Comparison of ENCODE assay signal across 16 mouse cellular contexts in the genomic region with DNA sequence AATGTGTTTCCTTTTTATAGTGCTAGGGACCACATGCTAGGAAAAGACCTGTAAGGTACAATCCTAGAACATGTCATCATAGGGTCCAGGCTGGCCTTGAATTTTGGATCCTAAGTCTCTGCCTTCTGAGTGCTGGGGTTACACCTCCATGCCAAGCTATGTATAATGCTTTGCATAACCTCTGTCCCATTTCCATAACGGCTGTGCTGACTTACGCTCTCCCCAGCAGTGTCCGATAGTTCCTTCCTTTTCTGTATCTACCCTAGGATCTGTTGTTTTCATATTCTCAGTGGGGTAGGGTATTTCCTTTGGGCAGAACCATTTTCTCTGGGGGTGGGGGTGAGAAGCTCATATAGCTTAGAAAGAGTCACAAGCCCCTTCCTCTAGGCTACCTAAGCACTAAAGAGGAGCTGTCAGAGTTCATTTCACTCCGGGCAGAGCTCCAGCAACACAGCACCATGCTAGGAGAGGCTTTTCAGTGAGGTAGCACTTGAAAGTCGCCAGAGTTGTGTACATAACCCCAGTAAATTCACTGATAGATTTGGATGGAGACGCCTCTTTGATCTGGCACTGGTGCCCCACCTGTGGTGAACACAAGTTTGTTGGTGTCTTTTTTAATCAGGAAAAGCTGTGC. TPM values are rescaled to one million over a fixed set of nuclear protein-coding genes. Genes with fewer than 3 reads are reported as not detected.
DNase-seq lines count a peak whose midpoint lies in the region; ATAC-seq and TF ChIP-seq lines count a peak whose summit lies in the region.
"Had no signal": no experiment of that assay in that cellular context is flagged by ENCODE, and none has a peak within 500 bp of the region (broad histone marks: within the 10 kb centered on the region; RNA-seq: fewer than 3 reads in every experiment).

No protein-coding gene starts in this region.

- no peak for ATAC-seq in heart, embryonic 16.5 days (replicated peaks; ENCODE audit: extremely low read depth, insufficient read depth, low FRiP score)
- no peak for ATAC-seq in heart, embryonic 12.5 days (ENCODE audit: insufficient number of reproducible peaks, low FRiP score)
- no peak for ATAC-seq in lung, embryonic 14.5 days (ENCODE audit: insufficient read depth)
- peak; percentile 29; the same call in 1 of the 2 replicates for ATAC-seq in limb, embryonic 13.5 days (ENCODE audit: low FRiP score, low read depth)
- ATAC-seq in stomach, embryonic 16.5 days (ENCODE audit: insufficient read depth, low FRiP score): no peak
- no peak for ATAC-seq in frontal cortex, adult (ENCODE audit: low TSS enrichment)

- 0 out of 2 replicates have a peak overlapping the region, but pooled peaks have one; percentile 4 for H3K27ac ChIP-seq in heart, embryonic 16.5 days (ENCODE audit: low read length)
- no peak overlapping the region for H3K27ac ChIP-seq in heart, embryonic 12.5 days (ENCODE audit: poor library complexity, severe bottlenecking)
- H3K27ac ChIP-seq in lung, embryonic 14.5 days (ENCODE audit: low read depth): no peak overlapping the region
- no peak overlapping the region for H3K27ac ChIP-seq in limb, embryonic 13.5 days
- H3K27ac ChIP-seq in stomach, embryonic 16.5 days (ENCODE audit: low read length): 0 out of 2 replicates have a peak overlapping the region, but pooled peaks have one; percentile 10
- H3K27ac ChIP-seq: layer of hippocampus, adult 2 months; macrophage had no signal

- peak; percentile 37 for DNase-seq in lung, embryonic 14.5 days
- DNase-seq in lung, postnatal 10 days: no peak
- DNase-seq: cerebellum, adult 2 months; embryo, embryonic 11 days; kidney, adult 9 months; midbrain, embryonic 14.5 days; right cerebral cortex, postnatal 4 days; thymus, postnatal 14 days had no signal

- H3K27me3 ChIP-seq in heart, embryonic 16.5 days (ENCODE audit: control insufficient read depth, insufficient read depth, low read length): no peaks in the 10 kb centered on the region
- no peaks in the 10 kb centered on the region for H3K27me3 ChIP-seq in heart, embryonic 12.5 days (replicated peaks)
- H3K27me3 ChIP-seq in lung, embryonic 14.5 days (ENCODE audit: insufficient read depth, low read length): no peaks in the 10 kb centered on the region
- H3K27me3 ChIP-seq in limb, embryonic 13.5 days: no peaks in the 10 kb centered on the region
- H3K27me3 ChIP-seq in stomach, embryonic 16.5 days (ENCODE audit: control insufficient read depth, insufficient read depth, low read length): no peaks in the 10 kb centered on the region

- H3K36me3 ChIP-seq in heart, embryonic 16.5 days (ENCODE audit: control insufficient read depth, insufficient read depth): peaks cover 3% of the 10 kb centered on the region; the same call in 1 of the 2 replicates
- peaks cover 19% of the 10 kb centered on the region; the same call in 1 of the 2 replicates for H3K36me3 ChIP-seq in heart, embryonic 12.5 days
- peaks cover 14% of the 10 kb centered on the region; the same call in 1 of the 2 replicates for H3K36me3 ChIP-seq in lung, embryonic 14.5 days (ENCODE audit: insufficient read depth)
- H3K36me3 ChIP-seq in limb, embryonic 13.5 days: peaks cover 25% of the 10 kb centered on the region
- no peaks in the 10 kb centered on the region for H3K36me3 ChIP-seq in stomach, embryonic 16.5 days (ENCODE audit: control insufficient read depth, insufficient read depth, low read length)

- H3K4me2 ChIP-seq in heart, embryonic 16.5 days (ENCODE audit: low read depth, low read length): no peak overlapping the region
- H3K4me2 ChIP-seq in heart, embryonic 12.5 days: no peak overlapping the region
- H3K4me2 ChIP-seq in lung, embryonic 14.5 days: no peak overlapping the region
- H3K4me2 ChIP-seq in limb, embryonic 13.5 days (replicated peaks): no peak overlapping the region
- H3K4me2 ChIP-seq in stomach, embryonic 16.5 days (ENCODE audit: low read depth, low read length): no peak overlapping the region

- no peak overlapping the region for H3K4me3 ChIP-seq in heart, embryonic 16.5 days (ENCODE audit: low read length)
- no peak overlapping the region for H3K4me3 ChIP-seq in heart, embryonic 12.5 days
- no peak overlapping the region for H3K4me3 ChIP-seq in lung, embryonic 14.5 days (ENCODE audit: low read depth, low read length)
- no peak overlapping the region for H3K4me3 ChIP-seq in limb, embryonic 13.5 days
- no peak overlapping the region for H3K4me3 ChIP-seq in stomach, embryonic 16.5 days (replicated peaks; ENCODE audit: low read length)
- H3K4me3 ChIP-seq: erythroblast, embryonic 14.5 days; layer of hippocampus, adult 2 months had no signal

- no peaks in the 10 kb centered on the region for H3K9me3 ChIP-seq in heart, embryonic 16.5 days (replicated peaks; ENCODE audit: control insufficient read depth, low read length)
- no peaks in the 10 kb centered on the region for H3K9me3 ChIP-seq in heart, embryonic 12.5 days (replicated peaks)
- H3K9me3 ChIP-seq in lung, embryonic 14.5 days (ENCODE audit: low read depth, low read length): no peaks in the 10 kb centered on the region
- no peaks in the 10 kb centered on the region for H3K9me3 ChIP-seq in limb, embryonic 13.5 days
- no peaks in the 10 kb centered on the region for H3K9me3 ChIP-seq in stomach, embryonic 16.5 days (replicated peaks; ENCODE audit: control insufficient read depth, low read length)

- no peak overlapping the region for H3K9ac ChIP-seq in heart, embryonic 16.5 days (ENCODE audit: low read length)
- no peak overlapping the region for H3K9ac ChIP-seq in heart, embryonic 12.5 days
- no peak overlapping the region for H3K9ac ChIP-seq in lung, embryonic 14.5 days
- no peak overlapping the region for H3K9ac ChIP-seq in limb, embryonic 13.5 days
- H3K9ac ChIP-seq in stomach, embryonic 16.5 days (ENCODE audit: low read length): no peak overlapping the region

- 55% methylated on average over 6 of the region's 6 CpGs for WGBS in heart, embryonic 16.5 days
- WGBS in heart, embryonic 12.5 days: 60% methylated on average over 6 of the region's 6 CpGs
- whole genome bisulfite sequencing in lung, embryonic 14.5 days: 43% methylated on average over 6 of the region's 6 CpGs
- WGBS in limb, embryonic 13.5 days: 45% methylated on average over 6 of the region's 6 CpGs
- 60% methylated on average over 6 of the region's 6 CpGs for WGBS in stomach, embryonic 16.5 days

- TF ChIP-seq CTCF in lung, embryonic 14.5 days (IDR thresholded peaks at IDR 0.05; ENCODE audit: low read depth): no peak

- H3K4me1 ChIP-seq in heart, embryonic 16.5 days (ENCODE audit: control insufficient read depth, insufficient read depth, low read length): peaks cover 5% of the 10 kb centered on the region; the same call in 1 of the 2 replicates
- H3K4me1 ChIP-seq in heart, embryonic 12.5 days (replicated peaks): peaks cover 6% of the 10 kb centered on the region
- no peaks in the 10 kb centered on the region for H3K4me1 ChIP-seq in lung, embryonic 14.5 days (ENCODE audit: insufficient read depth)
- H3K4me1 ChIP-seq in limb, embryonic 13.5 days: peaks cover 34% of the 10 kb centered on the region
- no peaks in the 10 kb centered on the region for H3K4me1 ChIP-seq in stomach, embryonic 16.5 days (ENCODE audit: control insufficient read depth, insufficient read depth, low read length)

RNA-seq across cellular contexts. Expression of gene Tor3a, which starts 21.9 kb away (rescaled TPM):
- polyA plus RNA-seq in heart, embryonic 16.5 days (2015; fragmentation: Nextera tagmentation; extraction: Ambion mirVana): 8.5 and 9.0 TPM in 2 replicates
- polyA plus RNA-seq in heart, embryonic 12.5 days (2016; fragmentation: Nextera tagmentation; extraction: Ambion mirVana): 4.5 and 5.4 TPM in 2 replicates
- polyA plus RNA-seq in lung, embryonic 14.5 days (2014; fragmentation: Nextera tagmentation; extraction: Ambion mirVana): 8.3 and 8.7 TPM in 2 replicates
- polyA plus RNA-seq in limb, embryonic 13.5 days (2015; fragmentation: Nextera tagmentation; extraction: Ambion mirVana): 8.3 and 8.4 TPM in 2 replicates
- polyA plus RNA-seq in stomach, embryonic 16.5 days (2015; fragmentation: Nextera tagmentation; extraction: Ambion mirVana): 14.6 and 19.2 TPM in 2 replicates
- polyA plus RNA-seq: erythroblast, embryonic 14.5 days had no signal

Comparison
In these comparisons a context has a peak if more than half of its experiments do, and no peak if none do; other contexts are left out.
1. H3K27ac ChIP-seq: peak in heart, embryonic 16.5 days (single experiment) and stomach, embryonic 16.5 days (single experiment); none in heart, embryonic 12.5 days (single experiment), lung, embryonic 14.5 days (single experiment) and limb, embryonic 13.5 days (single experiment).